Mouse (Mus musculus) bone marrow macrophage, adult 2 months (primary cell): ENCODE data around the gene Nacc1.

Experiments
- CTCF ChIP-seq: IDR thresholded peaks from 2 replicates; pipeline ENCODE4 v1.5.1; 2012; ENCODE audit warnings: low read depth, mild to moderate bottlenecking, low read length, moderate library complexity
- POLR2A ChIP-seq: IDR thresholded peaks from 2 replicates; pipeline ENCODE4 v1.6.1; 2012; ENCODE audit warnings: mild to moderate bottlenecking, low read depth, low read length, borderline replicate concordance

- TF ChIP-seq CTCF (no peak), POLR2A (no peak)
These were observed 26.7 kb downstream of the Nacc1 start for GRCm38 (mm10) chr8:84660819-84661457.
